Mouse (Mus musculus): ENCODE results near the gene Mad1l1. TPM values are rescaled to one million over a fixed set of nuclear protein-coding genes. Genes with fewer than 3 reads are reported as not detected.
A peak's percentile ranks its signal among the peaks of the same experiment; 100 is the strongest.

The Mad1l1 gene
- total and polyA plus RNA-seq, 3 experiments, result 40.5 to 65.2 TPM; not detected in 1

GRCm38 (mm10) chr5:140037587-140038233 is 283.6 kb downstream of the Mad1l1 start:
- Histone ChIP-seq H3K36me3 (ENCODE audit: control insufficient read depth in 1 of 2, insufficient read depth in 2 of 2, low read length in 2 of 2) (no peaks in the 10 kb centered on the region), H3K4me1 (ENCODE audit: control insufficient read depth in 1 of 2, insufficient read depth in 2 of 2, low read length in 2 of 2) (no peaks in the 10 kb centered on the region), H3K27ac (ENCODE audit: control insufficient read depth, low read depth, low read length) (no peak overlapping the region), H3K9me3 (replicated peaks; ENCODE audit: insufficient read depth, low read length) (no peaks in the 10 kb centered on the region), H3K9ac (ENCODE audit: control insufficient read depth, low read depth, low read length, poor library complexity, severe bottlenecking) (no peak overlapping the region), H3K79me2 (ENCODE audit: control insufficient read depth, insufficient read depth, low read length, poor library complexity) (no peaks in the 10 kb centered on the region), H3K27me3 (ENCODE audit: control insufficient read depth in 1 of 2, insufficient read depth in 2 of 2, low read length in 2 of 2) (no peaks in the 10 kb centered on the region), H3K4me3 (ENCODE audit: control insufficient read depth in 1 of 2, insufficient read depth in 1 of 2, low read depth in 2 of 2, low read length in 2 of 2) (no peak overlapping the region)
- TF ChIP-seq MYC (IDR thresholded peaks at IDR 0.05; ENCODE audit: low read depth, low read length) (no peak), CTCF (IDR thresholded peaks at IDR 0.05 in 2 of 3, conservative IDR thresholded peaks at IDR 0.05 in 1 of 3; ENCODE audit: control insufficient read depth in 1 of 3, insufficient read depth in 1 of 3, low read depth in 2 of 3, low read length in 3 of 3, poor library complexity in 1 of 3, severe bottlenecking in 1 of 3) (peak in 1 of 3 experiments; percentile 25; a peak in 1 of 6 replicates), SMC3 (IDR thresholded peaks at IDR 0.05; ENCODE audit: low read depth, low read length) (peak; percentile 13; the same call in 1 of the 2 replicates)
- peak; percentile 14 for DNase-seq (ENCODE audit: low read depth, low spot score)

- no peak overlapping the region for H3K27ac ChIP-seq (ENCODE audit: control insufficient read depth, low read depth, low read length)
- H3K27me3 ChIP-seq (ENCODE audit: control insufficient read depth in 1 of 2, insufficient read depth in 2 of 2, low read length in 2 of 2), result no peaks in the 10 kb centered on the region
- H3K9ac ChIP-seq (ENCODE audit: control insufficient read depth, low read depth, low read length, poor library complexity, severe bottlenecking), result no peak overlapping the region
- H3K36me3 ChIP-seq (ENCODE audit: control insufficient read depth in 1 of 2, insufficient read depth in 2 of 2, low read length in 2 of 2), result no peaks in the 10 kb centered on the region
- no peak for DNase-seq (ENCODE audit: low read depth, low spot score)
- no peak overlapping the region for H3K4me3 ChIP-seq (ENCODE audit: control insufficient read depth in 1 of 2, insufficient read depth in 1 of 2, low read depth in 2 of 2, low read length in 2 of 2)
- no peak for TF ChIP-seq GATA1 (IDR thresholded peaks at IDR 0.05; ENCODE audit: low read depth, low read length)
- TF ChIP-seq ZMIZ1 (IDR thresholded peaks at IDR 0.05; ENCODE audit: low read depth, low read length), result no peak
- no peak for TF ChIP-seq CTCF (IDR thresholded peaks at IDR 0.05 in 2 of 3, conservative IDR thresholded peaks at IDR 0.05 in 1 of 3; ENCODE audit: control insufficient read depth in 1 of 3, insufficient read depth in 1 of 3, low read depth in 2 of 3, low read length in 3 of 3, poor library complexity in 1 of 3, severe bottlenecking in 1 of 3)
- TF ChIP-seq MXI1 (IDR thresholded peaks at IDR 0.05; ENCODE audit: low read depth, low read length), result no peak
- no peak for TF ChIP-seq POLR2AphosphoS5 (IDR thresholded peaks at IDR 0.05; ENCODE audit: borderline replicate concordance, low read depth, low read length)
- TF ChIP-seq JUND (IDR thresholded peaks at IDR 0.05; ENCODE audit: low read depth, low read length), result no peak
- no peak for TF ChIP-seq NELFE (IDR thresholded peaks at IDR 0.05; ENCODE audit: low read depth, low read length)
- no peak for TF ChIP-seq UBTF (IDR thresholded peaks at IDR 0.05; ENCODE audit: borderline replicate concordance, insufficient read depth, low read depth, low read length)
- no peak for TF ChIP-seq ELF1 (IDR thresholded peaks at IDR 0.05; ENCODE audit: low read depth, low read length)
- no peaks in the 10 kb centered on the region for H3K9me3 ChIP-seq (replicated peaks; ENCODE audit: insufficient read depth, low read length)
- no peaks in the 10 kb centered on the region for H3K79me2 ChIP-seq (ENCODE audit: control insufficient read depth, insufficient read depth, low read length, poor library complexity)
- H3K4me1 ChIP-seq (ENCODE audit: control insufficient read depth in 1 of 2, insufficient read depth in 2 of 2, low read length in 2 of 2), result no peaks in the 10 kb centered on the region
Observed at GRCm38 (mm10) chr5:140035641-140036040, 285.7 kb downstream of the Mad1l1 start.

GRCm38 (mm10) chr5:140035025-140035330 is 286.4 kb downstream of the Mad1l1 start:
- no peaks in the 10 kb centered on the region for H3K79me2 ChIP-seq (ENCODE audit: control insufficient read depth, insufficient read depth, low read length, poor library complexity)
- H3K36me3 ChIP-seq (ENCODE audit: control insufficient read depth in 1 of 2, insufficient read depth in 2 of 2, low read length in 2 of 2), result no peaks in the 10 kb centered on the region
- peak overlapping the region; percentile 62 for H3K27ac ChIP-seq (ENCODE audit: control insufficient read depth, low read depth, low read length)
- peak; percentile 58 for DNase-seq (ENCODE audit: low read depth, low spot score)
- TF ChIP-seq SMC3 (IDR thresholded peaks at IDR 0.05; ENCODE audit: low read depth, low read length) (peak; percentile 17; the same call in 1 of the 2 replicates), MYC (IDR thresholded peaks at IDR 0.05; ENCODE audit: low read depth, low read length) (peak; percentile 80), TCF12 (IDR thresholded peaks at IDR 0.05; ENCODE audit: low read depth, low read length) (no peak), GATA1 (IDR thresholded peaks at IDR 0.05; ENCODE audit: low read depth, low read length) (no peak), CTCF (IDR thresholded peaks at IDR 0.05 in 2 of 3, conservative IDR thresholded peaks at IDR 0.05 in 1 of 3; ENCODE audit: control insufficient read depth in 1 of 3, insufficient read depth in 1 of 3, low read depth in 2 of 3, low read length in 3 of 3, poor library complexity in 1 of 3, severe bottlenecking in 1 of 3) (peak; percentile 63 to 69 (median 65))
- no peaks in the 10 kb centered on the region for H3K4me1 ChIP-seq (ENCODE audit: control insufficient read depth in 1 of 2, insufficient read depth in 2 of 2, low read length in 2 of 2)
- no peak overlapping the region for H3K4me3 ChIP-seq (ENCODE audit: control insufficient read depth in 1 of 2, insufficient read depth in 1 of 2, low read depth in 2 of 2, low read length in 2 of 2)
- H3K9me3 ChIP-seq (replicated peaks; ENCODE audit: insufficient read depth, low read length), result no peaks in the 10 kb centered on the region
- no peaks in the 10 kb centered on the region for H3K27me3 ChIP-seq (ENCODE audit: control insufficient read depth in 1 of 2, insufficient read depth in 2 of 2, low read length in 2 of 2)
- no peak overlapping the region for H3K9ac ChIP-seq (ENCODE audit: control insufficient read depth, low read depth, low read length, poor library complexity, severe bottlenecking)

Data from MEL (cell line).